ENCODE assay signal across 28 mouse cellular contexts in genomic region chr5:46740034-46740582, GRCm38 (mm10).
DNase-seq lines count a peak whose midpoint lies in the region; ATAC-seq and TF ChIP-seq lines count a peak whose summit lies in the region.
"Had no signal": no experiment of that assay in that cellular context is flagged by ENCODE, and none has a peak within 500 bp of the region (broad histone marks: within the 10 kb centered on the region; RNA-seq: fewer than 3 reads in every experiment).

No protein-coding gene starts in this region.

- H3K4me3 ChIP-seq in embryonic facial prominence, embryonic 14.5 days (ENCODE audit: low read depth, low read length) = no peak overlapping the region
- H3K4me3 ChIP-seq: heart, embryonic 10.5 days; heart, embryonic 15.5 days; hindbrain, embryonic 13.5 days; midbrain, embryonic 13.5 days; neural tube, embryonic 12.5 days had no signal

- no peaks in the 10 kb centered on the region for H3K36me3 ChIP-seq in embryonic facial prominence, embryonic 14.5 days (ENCODE audit: control insufficient read depth, insufficient read depth, low read length)
- H3K36me3 ChIP-seq: heart, embryonic 10.5 days; heart, embryonic 15.5 days; hindbrain, embryonic 13.5 days; midbrain, embryonic 13.5 days; neural tube, embryonic 12.5 days had no signal

- peak; percentile 64 for DNase-seq in heart, adult 11 months
- no peak for DNase-seq in heart, postnatal 14 days
- peak; percentile 42 for DNase-seq in brain, embryonic 14.5 days (ENCODE audit: low read depth)
- DNase-seq in embryo, embryonic 10.5 days (ENCODE audit: low spot score) = peak; percentile 22
- DNase-seq in embryonic facial prominence, embryonic 14.5 days (ENCODE audit: low spot score) = peak; percentile 3
- DNase-seq in gastrocnemius, postnatal 36 days = no peak
- no peak for DNase-seq in left cerebral cortex, postnatal 14 days (ENCODE audit: low spot score in 2 of 2)
- DNase-seq: adrenal gland, postnatal 14 days; cerebellum, adult 18-20 months; cerebellum, postnatal 10 days; heart, postnatal 36 days; kidney, postnatal 14 days; layer of hippocampus, adult 9-11 months; liver; lung, embryonic 14.5 days; lung, postnatal 36 days; right cerebral cortex, adult 18-20 months; thymus, adult 18-20 months; thymus, postnatal 25 days had no signal

- H3K4me2 ChIP-seq in embryonic facial prominence, embryonic 14.5 days (ENCODE audit: low read depth, low read length) = no peak overlapping the region
- H3K4me2 ChIP-seq: heart, embryonic 15.5 days; hindbrain, embryonic 13.5 days; lung, embryonic 14.5 days; midbrain, embryonic 13.5 days; neural tube, embryonic 12.5 days had no signal

- H3K9me3 ChIP-seq in embryonic facial prominence, embryonic 14.5 days (ENCODE audit: control insufficient read depth, low read length) = no peaks in the 10 kb centered on the region
- H3K9me3 ChIP-seq: heart, embryonic 10.5 days; heart, embryonic 15.5 days; hindbrain, embryonic 13.5 days; midbrain, embryonic 13.5 days; neural tube, embryonic 12.5 days had no signal

- H3K27ac ChIP-seq in embryonic facial prominence, embryonic 14.5 days (replicated peaks; ENCODE audit: low read depth, low read length) = no peak overlapping the region
- H3K27ac ChIP-seq: heart, embryonic 10.5 days; heart, embryonic 15.5 days; hindbrain, embryonic 13.5 days; liver, embryonic 14.5 days; midbrain, embryonic 13.5 days; neural tube, embryonic 12.5 days; stomach, postnatal 0 days had no signal

- TF ChIP-seq POLR2A in brain, embryonic 14.5 days (IDR thresholded peaks at IDR 0.05; ENCODE audit: borderline replicate concordance, extremely low read depth, insufficient read depth, insufficient read length, poor library complexity, severe bottlenecking) = no peak

- no peak for TF ChIP-seq CTCF in brain, embryonic 14.5 days (IDR thresholded peaks at IDR 0.05; ENCODE audit: borderline replicate concordance, extremely low read depth, insufficient read depth, insufficient read length)

- intact Hi-C loops in heart, postnatal 14 days (cut with DNase I) = no loop called here
- intact Hi-C loops in gastrocnemius, postnatal 36 days (cut with DNase I) = no loop called here
- intact Hi-C loops in left cerebral cortex, postnatal 14 days (cut with DNase I) = no loop called here

- ATAC-seq in embryonic facial prominence, embryonic 14.5 days (ENCODE audit: low read depth) = no peak
- ATAC-seq: CD4-positive, CD25-positive, alpha-beta regulatory T cell, adult 4 months; intestine, postnatal 0 days; midbrain, embryonic 13.5 days had no signal

- 54% methylated on average over 2 of the region's 2 CpGs for WGBS in embryonic facial prominence, embryonic 14.5 days

- peaks cover 4% of the 10 kb centered on the region; the same call in 1 of the 2 replicates for H3K4me1 ChIP-seq in embryonic facial prominence, embryonic 14.5 days (ENCODE audit: control insufficient read depth, insufficient read depth, low read length)
- H3K4me1 ChIP-seq: heart, embryonic 10.5 days; heart, embryonic 15.5 days had no signal

- no peak overlapping the region for H3K9ac ChIP-seq in embryonic facial prominence, embryonic 14.5 days (ENCODE audit: low read depth, low read length)
- H3K9ac ChIP-seq: heart, embryonic 15.5 days; hindbrain, embryonic 13.5 days; liver, embryonic 14.5 days; lung, embryonic 14.5 days; midbrain, embryonic 13.5 days; neural tube, embryonic 12.5 days had no signal

- H3K27me3 ChIP-seq in embryonic facial prominence, embryonic 14.5 days (replicated peaks; ENCODE audit: control insufficient read depth, insufficient read depth, low read length) = no peaks in the 10 kb centered on the region
- H3K27me3 ChIP-seq: heart, embryonic 15.5 days; hindbrain, embryonic 13.5 days; midbrain, embryonic 13.5 days; neural tube, embryonic 12.5 days had no signal

Comparison
In these comparisons a context has a peak if more than half of its experiments do, and no peak if none do; other contexts are left out.
1. DNase-seq: peak in heart, adult 11 months (single experiment), brain, embryonic 14.5 days (single experiment), embryo, embryonic 10.5 days (single experiment) and embryonic facial prominence, embryonic 14.5 days (single experiment); none in heart, postnatal 14 days (0 of 2), gastrocnemius, postnatal 36 days (0 of 2) and left cerebral cortex, postnatal 14 days (0 of 2).